Mouse (Mus musculus) embryonic facial prominence, embryonic 12.5 days (tissue): ENCODE data around the gene Kif1b. TPM values are rescaled to one million over a fixed set of nuclear protein-coding genes. Genes with fewer than 3 reads are reported as not detected.
A peak's percentile ranks its signal among the peaks of the same experiment; 100 is the strongest.

Experiments used
- ATAC-seq: fragments of 200-750 bp; cut with Nextera tagmentation; 2 replicates; pipeline ENCODE4 v1.8.0; 2017; ENCODE audit not compliant: insufficient number of reproducible peaks, insufficient read depth, low FRiP score, low TSS enrichment
- H3K27ac ChIP-seq: fragments of 300-500 bp; sonication (generic); 2 replicates; pipeline ENCODE4 v1.5.1; 2016; ENCODE audit warnings: mild to moderate bottlenecking
- H3K27me3 ChIP-seq: fragments of 300-500 bp; sonication (generic); 2 replicates; pipeline ENCODE4 v1.6.1; 2016; ENCODE audit warnings: mild to moderate bottlenecking, moderate library complexity
- H3K36me3 ChIP-seq: fragments of 300-500 bp; sonication (generic); 2 replicates; pipeline ENCODE4 v1.6.1; 2016; ENCODE audit warnings: mild to moderate bottlenecking
- H3K4me1 ChIP-seq: fragments of 300-500 bp; sonication (generic); 2 replicates; pipeline ENCODE4 v1.6.1; 2016
- H3K4me2 ChIP-seq: fragments of 300-500 bp; sonication (generic); replicated peaks from 2 replicates; pipeline ENCODE4 v1.6.1; 2016; ENCODE audit warnings: mild to moderate bottlenecking, moderate library complexity
- H3K4me3 ChIP-seq: fragments of 300-500 bp; sonication (generic); 2 replicates; pipeline ENCODE4 v1.5.1; 2016; ENCODE audit warnings: mild to moderate bottlenecking
- H3K9ac ChIP-seq: fragments of 300-500 bp; sonication (generic); 2 replicates; pipeline ENCODE4 v1.6.1; 2016; ENCODE audit warnings: mild to moderate bottlenecking, moderate library complexity
- H3K9me3 ChIP-seq: fragments of 300-500 bp; sonication (generic); 2 replicates; pipeline ENCODE4 v1.6.1; 2016; ENCODE audit warnings: mild to moderate bottlenecking, moderate library complexity
- WGBS: fragments of 180-500 bp; shearing (Covaris S2); methylation state at CpG from one replicate; pipeline ENCODE4 v1.1.7; 2016; 5-methylcytosine and 5-hydroxymethylcytosine counted together
- polyA plus RNA-seq: library from polyadenylated mRNA; unstranded; fragments of >200 nt; fragmentation: Nextera tagmentation; extraction: Ambion mirVana; gene quantifications from 2 replicates; pipeline ENCODE4 v1.2.1, GENCODE M21; 2016

The Kif1b gene
- polyA plus RNA-seq, 1 experiment from 2014 or later = 56.1 TPM

- Histone ChIP-seq H3K36me3 (peaks cover 26% of the 10 kb centered on the region), H3K4me3 (no peak overlapping the region), H3K27me3 (no peaks in the 10 kb centered on the region), H3K4me1 (peaks cover 18% of the 10 kb centered on the region), H3K9me3 (no peaks in the 10 kb centered on the region), H3K4me2 (no peak overlapping the region), H3K9ac (no peak overlapping the region), H3K27ac (no peak overlapping the region)
- no peak for ATAC-seq
- 79% methylated on average over 9 of the region's 9 CpGs for WGBS
Measured at GRCm38 (mm10) chr4:149291061-149291460, 16.4 kb downstream of the Kif1b start.

GRCm38 (mm10) chr4:149290157-149290750 lies 17.2 kb downstream of the Kif1b start:
- no peaks in the 10 kb centered on the region for H3K9me3 ChIP-seq
- no peaks in the 10 kb centered on the region for H3K27me3 ChIP-seq
- 82% methylated on average over 7 of the region's 7 CpGs for WGBS
- H3K4me3 ChIP-seq = no peak overlapping the region
- no peak overlapping the region for H3K27ac ChIP-seq
- no peak overlapping the region for H3K9ac ChIP-seq
- H3K4me2 ChIP-seq = no peak overlapping the region
- peaks cover 26% of the 10 kb centered on the region for H3K36me3 ChIP-seq
- H3K4me1 ChIP-seq = peaks cover 14% of the 10 kb centered on the region
- no peak for ATAC-seq

- no peaks in the 10 kb centered on the region for H3K9me3 ChIP-seq
- no peak overlapping the region for H3K27ac ChIP-seq
- WGBS = 73% methylated on average over 8 of the region's 8 CpGs
- H3K4me3 ChIP-seq = no peak overlapping the region
- H3K4me2 ChIP-seq = no peak overlapping the region
- 0 out of 2 replicates have a peak, but pooled peaks cover 4% of the 10 kb centered on the region for H3K4me1 ChIP-seq
- peaks cover 20% of the 10 kb centered on the region for H3K36me3 ChIP-seq
- H3K27me3 ChIP-seq = no peaks in the 10 kb centered on the region
- no peak for ATAC-seq
- no peak overlapping the region for H3K9ac ChIP-seq
Measured at GRCm38 (mm10) chr4:149286287-149287137, 21.0 kb downstream of the Kif1b start.

- H3K4me2 ChIP-seq = no peak overlapping the region
- H3K9ac ChIP-seq = no peak overlapping the region
- H3K9me3 ChIP-seq = no peaks in the 10 kb centered on the region
- no peak overlapping the region for H3K27ac ChIP-seq
- WGBS = 91% methylated on average over 1 of the region's 1 CpGs
- peaks cover 16% of the 10 kb centered on the region for H3K36me3 ChIP-seq
- H3K27me3 ChIP-seq = no peaks in the 10 kb centered on the region
- no peak for ATAC-seq
- no peak overlapping the region for H3K4me3 ChIP-seq
- 0 out of 2 replicates have a peak, but pooled peaks cover 4% of the 10 kb centered on the region for H3K4me1 ChIP-seq
Measured at GRCm38 (mm10) chr4:149285691-149286090, 21.8 kb downstream of the Kif1b start.

GRCm38 (mm10) chr4:149283018-149283417 lies 24.5 kb downstream of the Kif1b start:
- 0 out of 2 replicates have a peak, but pooled peaks cover 4% of the 10 kb centered on the region for H3K4me1 ChIP-seq
- no peak for ATAC-seq
- no peak overlapping the region for H3K4me3 ChIP-seq
- H3K27me3 ChIP-seq = no peaks in the 10 kb centered on the region
- no peak overlapping the region for H3K9ac ChIP-seq
- H3K36me3 ChIP-seq = peaks cover 3% of the 10 kb centered on the region; the same call in 1 of the 2 replicates
- no peak overlapping the region for H3K27ac ChIP-seq
- H3K4me2 ChIP-seq = no peak overlapping the region
- H3K9me3 ChIP-seq = no peaks in the 10 kb centered on the region
- 90% methylated on average over 3 of the region's 3 CpGs for WGBS

GRCm38 (mm10) chr4:149282025-149282738 lies 25.3 kb downstream of the Kif1b start:
- Histone ChIP-seq H3K27ac (no peak overlapping the region), H3K4me3 (no peak overlapping the region), H3K27me3 (no peaks in the 10 kb centered on the region), H3K4me2 (no peak overlapping the region), H3K4me1 (peaks cover 11% of the 10 kb centered on the region), H3K36me3 (peaks cover 3% of the 10 kb centered on the region; the same call in 1 of the 2 replicates), H3K9ac (no peak overlapping the region), H3K9me3 (no peaks in the 10 kb centered on the region)
- 71% methylated on average over 7 of the region's 7 CpGs for WGBS
- ATAC-seq = no peak

GRCm38 (mm10) chr4:149277571-149277970 lies 29.9 kb downstream of the Kif1b start:
- Histone ChIP-seq H3K4me1 (peaks cover 7% of the 10 kb centered on the region), H3K9me3 (no peaks in the 10 kb centered on the region), H3K36me3 (peaks cover 31% of the 10 kb centered on the region), H3K27ac (no peak overlapping the region), H3K9ac (no peak overlapping the region), H3K27me3 (no peaks in the 10 kb centered on the region), H3K4me3 (no peak overlapping the region), H3K4me2 (0 out of 2 replicates have a peak overlapping the region, but pooled peaks have one; percentile 6)
- peak; percentile 67; the same call in 1 of the 2 replicates for ATAC-seq
- 47% methylated on average over 4 of the region's 4 CpGs for WGBS

GRCm38 (mm10) chr4:149273128-149273527 lies 34.4 kb downstream of the Kif1b start:
- Histone ChIP-seq H3K36me3 (peaks cover 51% of the 10 kb centered on the region), H3K4me1 (peaks cover 7% of the 10 kb centered on the region), H3K27me3 (no peaks in the 10 kb centered on the region), H3K4me3 (no peak overlapping the region), H3K9ac (no peak overlapping the region), H3K9me3 (no peaks in the 10 kb centered on the region), H3K27ac (no peak overlapping the region), H3K4me2 (no peak overlapping the region)
- WGBS = 97% methylated on average over 1 of the region's 1 CpGs
- ATAC-seq = no peak

- H3K4me1 ChIP-seq = no peaks in the 10 kb centered on the region
- no peak overlapping the region for H3K27ac ChIP-seq
- no peaks in the 10 kb centered on the region for H3K9me3 ChIP-seq
- 97% methylated on average over 6 of the region's 6 CpGs for WGBS
- H3K36me3 ChIP-seq = peaks cover 62% of the 10 kb centered on the region
- no peak for ATAC-seq
- H3K4me3 ChIP-seq = no peak overlapping the region
- no peak overlapping the region for H3K4me2 ChIP-seq
- no peak overlapping the region for H3K9ac ChIP-seq
- no peaks in the 10 kb centered on the region for H3K27me3 ChIP-seq
Measured at GRCm38 (mm10) chr4:149270541-149270940, 37.0 kb downstream of the Kif1b start.

- no peak overlapping the region for H3K4me2 ChIP-seq
- no peaks in the 10 kb centered on the region for H3K27me3 ChIP-seq
- no peaks in the 10 kb centered on the region for H3K9me3 ChIP-seq
- WGBS = 79% methylated on average over 4 of the region's 4 CpGs
- no peaks in the 10 kb centered on the region for H3K4me1 ChIP-seq
- H3K36me3 ChIP-seq = peaks cover 50% of the 10 kb centered on the region
- no peak for ATAC-seq
- H3K27ac ChIP-seq = no peak overlapping the region
- H3K4me3 ChIP-seq = no peak overlapping the region
- H3K9ac ChIP-seq = no peak overlapping the region
Measured at GRCm38 (mm10) chr4:149269026-149269425, 38.5 kb downstream of the Kif1b start.

GRCm38 (mm10) chr4:149264895-149265294 lies 42.6 kb downstream of the Kif1b start:
- Histone ChIP-seq H3K9ac (no peak overlapping the region), H3K4me3 (no peak overlapping the region), H3K27ac (no peak overlapping the region), H3K4me2 (no peak overlapping the region), H3K27me3 (no peaks in the 10 kb centered on the region), H3K4me1 (no peaks in the 10 kb centered on the region), H3K9me3 (no peaks in the 10 kb centered on the region), H3K36me3 (peaks cover 43% of the 10 kb centered on the region)
- 98% methylated on average over 2 of the region's 2 CpGs for WGBS
- ATAC-seq = no peak
